Mouse (Mus musculus) limb, embryonic 10.5 days (tissue): ENCODE results near the gene Epn2. TPM values are rescaled to one million over a fixed set of nuclear protein-coding genes. Genes with fewer than 3 reads are reported as not detected.
"Not testable (repeated sequence)": the region's sequence is repeated elsewhere in the genome, so short reads cannot be mapped to it uniquely, and the experiment has no call there.

Source experiments
- DNase-seq: peaks from one replicate; pipeline ENCODE4 v3.0.0-alpha.2; 2017; ENCODE audit warnings: low spot score
- H3K27ac ChIP-seq: fragments of 300-500 bp; sonication (generic); 2 replicates; pipeline ENCODE4 v1.5.1; 2016; ENCODE audit warnings: mild to moderate bottlenecking
- H3K27me3 ChIP-seq: fragments of 300-500 bp; sonication (generic); 2 replicates; pipeline ENCODE4 v1.6.1; 2016; ENCODE audit warnings: low read depth, mild to moderate bottlenecking; ENCODE audit not compliant: poor library complexity, severe bottlenecking
- H3K36me3 ChIP-seq: fragments of 300-500 bp; sonication (generic); 2 replicates; pipeline ENCODE4 v1.6.1; 2016; ENCODE audit warnings: mild to moderate bottlenecking, moderate library complexity
- H3K4me1 ChIP-seq: fragments of 300-500 bp; sonication (generic); 2 replicates; pipeline ENCODE4 v1.6.1; 2016
- H3K4me3 ChIP-seq: fragments of 300-500 bp; sonication (generic); 2 replicates; pipeline ENCODE4 v1.5.1; 2016; ENCODE audit warnings: mild to moderate bottlenecking, moderate library complexity
- H3K9me3 ChIP-seq: fragments of 300-500 bp; sonication (generic); replicated peaks from 2 replicates; pipeline ENCODE4 v1.6.1; 2016; ENCODE audit warnings: mild to moderate bottlenecking
- WGBS: fragments of 180-500 bp; shearing (Covaris S2); methylation state at CpG from one replicate; pipeline ENCODE4 v1.1.7; 2016; 5-methylcytosine and 5-hydroxymethylcytosine counted together
- polyA plus RNA-seq: library from polyadenylated mRNA; unstranded; fragments of >200 nt; fragmentation: Nextera tagmentation; extraction: Ambion mirVana; gene quantifications from 2 replicates; pipeline ENCODE4 v1.2.1, GENCODE M21; 2016

The Epn2 gene
- polyA plus RNA-seq, 1 experiment from 2014 or later = 24.1 TPM

DNA sequence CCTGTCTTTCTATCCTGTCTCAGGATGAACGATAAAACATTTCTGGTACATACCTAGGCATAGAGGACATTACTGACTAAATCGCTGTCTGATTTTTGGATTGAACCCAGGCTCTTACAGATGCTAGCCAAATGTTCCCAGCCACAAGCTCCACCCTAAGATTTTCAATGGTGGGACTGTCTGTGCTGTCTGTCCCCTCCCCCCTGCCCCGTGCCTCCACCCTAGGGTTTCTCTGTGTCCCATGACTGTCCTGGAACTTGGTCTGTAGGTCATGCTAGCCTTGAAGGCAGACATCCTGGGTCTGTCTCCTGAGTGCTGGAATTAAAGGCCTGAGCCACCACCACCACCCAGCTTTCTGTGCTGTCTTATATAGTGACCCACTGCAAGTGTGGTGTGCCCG is 5.3 kb upstream of the Epn2 start:
- Histone ChIP-seq H3K27me3 (no peaks in the 10 kb centered on the region), H3K4me3 (no peak overlapping the region), H3K9me3 (no peaks in the 10 kb centered on the region), H3K36me3 (no peaks in the 10 kb centered on the region), H3K27ac (no peak overlapping the region), H3K4me1 (no peaks in the 10 kb centered on the region)
- DNase-seq = no peak
- WGBS = 80% methylated on average over 4 of the region's 4 CpGs

- Histone ChIP-seq H3K36me3 (no peaks in the 10 kb centered on the region), H3K27ac (no peak overlapping the region), H3K4me3 (no peak overlapping the region), H3K9me3 (no peaks in the 10 kb centered on the region), H3K4me1 (0 out of 2 replicates have a peak, but pooled peaks cover 2% of the 10 kb centered on the region), H3K27me3 (no peaks in the 10 kb centered on the region)
- no peak for DNase-seq
- 75% methylated on average over 6 of the region's 6 CpGs for WGBS
Observed at GRCm38 (mm10) chr11:61584096-61584495, 4.6 kb upstream of the Epn2 start.

- H3K4me3 ChIP-seq, H3K27me3 ChIP-seq, DNase-seq, H3K36me3 ChIP-seq, H3K27ac ChIP-seq, H3K9me3 ChIP-seq: not testable (repeated sequence)
- H3K4me1 ChIP-seq = peaks cover 15% of the 10 kb centered on the region
- WGBS = 94% methylated on average over 4 of the region's 5 CpGs
Observed at GRCm38 (mm10) chr11:61582808-61583207, 3.3 kb upstream of the Epn2 start.

- Histone ChIP-seq H3K4me3 (peak overlapping the region; percentile 88), H3K4me1 (peaks cover 26% of the 10 kb centered on the region), H3K27ac (no peak overlapping the region), H3K27me3 (no peaks in the 10 kb centered on the region), H3K36me3 (peaks cover 12% of the 10 kb centered on the region), H3K9me3 (no peaks in the 10 kb centered on the region)
- DNase-seq = no peak
- WGBS = 85% methylated on average over 7 of the region's 7 CpGs
Observed at GRCm38 (mm10) chr11:61579878-61580381, 443 bp upstream of the Epn2 start.

GRCm38 (mm10) chr11:61578541-61578982 is 925 bp downstream of the Epn2 start:
- peak overlapping the region; percentile 91 for H3K27ac ChIP-seq
- no peaks in the 10 kb centered on the region for H3K9me3 ChIP-seq
- under 1% methylated on average over 17 of the region's 17 CpGs for WGBS
- H3K36me3 ChIP-seq = peaks cover 15% of the 10 kb centered on the region
- peaks cover 26% of the 10 kb centered on the region for H3K4me1 ChIP-seq
- no peaks in the 10 kb centered on the region for H3K27me3 ChIP-seq
- no peak for DNase-seq
- H3K4me3 ChIP-seq = peak overlapping the region; percentile 88

DNA sequence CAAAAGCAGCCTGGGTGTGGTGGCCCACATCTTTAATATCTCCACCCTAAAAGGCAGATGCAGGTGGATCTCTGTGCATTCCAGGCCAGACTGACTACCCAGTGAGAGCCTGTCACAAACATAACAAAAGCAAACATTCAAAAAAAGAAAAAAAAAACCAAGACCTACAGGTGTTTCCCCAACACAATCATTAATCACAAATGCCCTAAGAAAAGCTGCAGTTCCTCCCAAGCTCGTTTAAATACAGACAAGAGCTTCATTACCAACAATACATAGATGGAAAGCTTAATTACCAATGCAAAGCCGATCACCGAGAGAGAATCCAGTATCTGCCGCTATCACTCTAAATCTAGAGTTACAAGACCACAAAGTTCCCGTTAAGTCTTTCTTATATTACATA is 1.5 kb downstream of the Epn2 start:
- Histone ChIP-seq H3K36me3 (peaks cover 15% of the 10 kb centered on the region), H3K9me3 (no peaks in the 10 kb centered on the region), H3K4me1 (peaks cover 26% of the 10 kb centered on the region), H3K27ac (no peak overlapping the region), H3K4me3 (peak overlapping the region; percentile 88), H3K27me3 (no peaks in the 10 kb centered on the region)
- 13% methylated on average over 5 of the region's 5 CpGs for WGBS
- no peak for DNase-seq

DNA sequence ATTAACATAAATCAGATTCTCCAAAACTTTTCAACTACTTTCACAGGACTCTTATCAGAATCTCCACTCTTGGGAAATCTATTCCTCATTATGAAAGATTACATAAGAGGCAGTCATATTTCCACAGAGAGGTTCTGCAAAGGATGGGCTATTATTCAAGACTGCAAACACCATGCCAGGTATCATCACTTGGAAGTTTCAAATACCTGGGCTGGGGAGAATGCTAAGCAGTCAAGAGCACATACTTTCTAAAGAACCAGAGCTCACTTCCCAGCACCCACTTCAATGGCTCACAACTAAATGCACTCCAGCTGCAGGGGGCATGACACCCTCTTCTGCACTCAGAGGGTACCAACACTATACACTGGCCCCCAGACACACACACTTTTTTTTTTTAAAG is 2.1 kb downstream of the Epn2 start:
- H3K9me3 ChIP-seq = no peaks in the 10 kb centered on the region
- DNase-seq = no peak
- peaks cover 26% of the 10 kb centered on the region for H3K4me1 ChIP-seq
- no peaks in the 10 kb centered on the region for H3K27me3 ChIP-seq
- no peak overlapping the region for H3K27ac ChIP-seq
- H3K4me3 ChIP-seq = no peak overlapping the region
- peaks cover 15% of the 10 kb centered on the region for H3K36me3 ChIP-seq

- H3K4me3 ChIP-seq = no peak overlapping the region
- H3K9me3 ChIP-seq = no peaks in the 10 kb centered on the region
- peaks cover 15% of the 10 kb centered on the region for H3K4me1 ChIP-seq
- no peak for DNase-seq
- WGBS = 87% methylated on average over 4 of the region's 4 CpGs
- no peaks in the 10 kb centered on the region for H3K27me3 ChIP-seq
- peaks cover 20% of the 10 kb centered on the region for H3K36me3 ChIP-seq
- H3K27ac ChIP-seq = no peak overlapping the region
Observed at GRCm38 (mm10) chr11:61573266-61573665, 6.2 kb downstream of the Epn2 start.

DNA sequence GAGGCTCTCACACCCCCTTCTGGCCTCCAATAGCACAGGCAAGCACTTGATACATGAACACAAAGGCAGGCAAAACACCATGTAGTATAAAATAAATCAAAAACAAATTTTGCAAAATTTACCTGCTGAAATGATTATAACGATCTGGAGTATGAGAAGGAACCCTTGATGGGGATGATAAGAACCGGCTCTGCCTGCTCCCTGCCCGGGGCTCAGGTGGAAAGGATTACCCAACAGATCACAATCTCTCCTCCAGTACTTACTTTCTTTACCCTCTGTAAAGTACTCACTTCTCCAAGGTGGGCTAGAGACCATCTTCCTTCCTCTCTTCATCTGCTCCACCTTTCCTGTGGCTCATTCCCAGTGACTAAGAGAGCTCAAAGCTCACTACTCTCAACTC is 8.3 kb downstream of the Epn2 start:
- no peak for DNase-seq

GRCm38 (mm10) chr11:61569671-61570070 is 9.8 kb downstream of the Epn2 start:
- H3K27me3 ChIP-seq = no peaks in the 10 kb centered on the region
- no peak overlapping the region for H3K27ac ChIP-seq
- DNase-seq = no peak
- 97% methylated on average over 1 of the region's 1 CpGs for WGBS
- no peaks in the 10 kb centered on the region for H3K4me1 ChIP-seq
- no peak overlapping the region for H3K4me3 ChIP-seq
- H3K9me3 ChIP-seq = no peaks in the 10 kb centered on the region
- peaks cover 10% of the 10 kb centered on the region; the same call in 1 of the 2 replicates for H3K36me3 ChIP-seq

More for the DNA sequence above, 8.3 kb downstream of the Epn2 start:
- Histone ChIP-seq H3K9me3 (no peaks in the 10 kb centered on the region), H3K27ac (no peak overlapping the region), H3K36me3 (peaks cover 12% of the 10 kb centered on the region), H3K27me3 (no peaks in the 10 kb centered on the region), H3K4me3 (no peak overlapping the region), H3K4me1 (no peaks in the 10 kb centered on the region)
- WGBS = 92% methylated on average over 3 of the region's 3 CpGs

GRCm38 (mm10) chr11:61564566-61564965 is 14.9 kb downstream of the Epn2 start:
- Histone ChIP-seq H3K4me1 (no peaks in the 10 kb centered on the region), H3K27ac (no peak overlapping the region), H3K36me3 (0 out of 2 replicates have a peak, but pooled peaks cover 3% of the 10 kb centered on the region), H3K27me3 (no peaks in the 10 kb centered on the region), H3K4me3 (no peak overlapping the region), H3K9me3 (no peaks in the 10 kb centered on the region)
- DNase-seq = no peak
- WGBS = 93% methylated on average over 2 of the region's 2 CpGs

GRCm38 (mm10) chr11:61563939-61564338 is 15.5 kb downstream of the Epn2 start:
- H3K27me3 ChIP-seq = no peaks in the 10 kb centered on the region
- H3K27ac ChIP-seq = no peak overlapping the region
- 81% methylated on average over 4 of the region's 4 CpGs for WGBS
- no peak for DNase-seq
- no peaks in the 10 kb centered on the region for H3K9me3 ChIP-seq
- H3K4me1 ChIP-seq = no peaks in the 10 kb centered on the region
- 0 out of 2 replicates have a peak, but pooled peaks cover 3% of the 10 kb centered on the region for H3K36me3 ChIP-seq
- no peak overlapping the region for H3K4me3 ChIP-seq

DNA sequence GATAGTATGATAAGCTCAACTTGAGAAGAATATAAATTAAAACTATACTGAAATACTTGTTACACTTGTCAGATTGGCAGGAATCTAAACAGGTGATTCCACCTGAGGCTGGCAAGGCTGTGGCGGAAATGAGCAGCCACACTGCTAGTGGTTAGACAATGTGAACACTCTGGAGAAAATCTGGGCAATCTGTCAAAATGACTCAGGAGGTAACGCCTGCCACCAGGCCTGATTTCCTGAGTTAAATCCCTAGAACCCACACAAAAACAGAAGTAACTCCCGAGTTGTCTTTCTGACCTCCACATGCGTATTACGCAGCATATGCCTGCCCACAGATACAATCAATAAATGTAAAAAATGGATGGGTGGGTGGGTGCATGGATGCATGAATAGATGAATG is 17.1 kb downstream of the Epn2 start:
- 87% methylated on average over 5 of the region's 5 CpGs for WGBS
- Histone ChIP-seq H3K27me3 (no peaks in the 10 kb centered on the region), H3K9me3 (no peaks in the 10 kb centered on the region), H3K4me3 (no peak overlapping the region), H3K27ac (no peak overlapping the region), H3K4me1 (no peaks in the 10 kb centered on the region), H3K36me3 (0 out of 2 replicates have a peak, but pooled peaks cover 3% of the 10 kb centered on the region)
- DNase-seq = no peak

GRCm38 (mm10) chr11:61559572-61559971 is 19.9 kb downstream of the Epn2 start:
- WGBS = 87% methylated on average over 5 of the region's 5 CpGs
- Histone ChIP-seq H3K36me3 (no peaks in the 10 kb centered on the region), H3K27ac (no peak overlapping the region), H3K4me3 (no peak overlapping the region), H3K4me1 (no peaks in the 10 kb centered on the region), H3K9me3 (no peaks in the 10 kb centered on the region), H3K27me3 (no peaks in the 10 kb centered on the region)
- no peak for DNase-seq
